Mouse (Mus musculus) lung, adult 2 months (tissue): ENCODE measurements around the gene Plagl1.
"Not testable (repeated sequence)": the region's sequence is repeated elsewhere in the genome, so short reads cannot be mapped to it uniquely, and the experiment has no call there.

Source experiments
- CTCF ChIP-seq: fragments of 200-500 bp; IDR thresholded peaks from 2 replicates; pipeline ENCODE4 v1.5.1; 2011; ENCODE audit warnings: mild to moderate bottlenecking, low read length, control low read depth; ENCODE audit not compliant: insufficient read depth
- POLR2A ChIP-seq: fragments of 200-500 bp; IDR thresholded peaks from 2 replicates; pipeline ENCODE4 v1.6.1; 2011; ENCODE audit warnings: low read depth, mild to moderate bottlenecking, control low read depth, low read length, borderline replicate concordance; ENCODE audit errors: extremely low read depth

- TF ChIP-seq POLR2A, CTCF: not testable (repeated sequence)
These were observed 36.3 kb upstream of the Plagl1 start for GRCm38 (mm10) chr10:13023985-13024384.
